Mouse (Mus musculus) lung, postnatal 36 days (tissue): ENCODE data around the gene Pcbp4.

Experiments used
- DNase-seq: peaks from one replicate; pipeline ENCODE4 v3.0.0; 2022; ENCODE audit warnings: mixed read lengths

The Pcbp4 gene

DNA sequence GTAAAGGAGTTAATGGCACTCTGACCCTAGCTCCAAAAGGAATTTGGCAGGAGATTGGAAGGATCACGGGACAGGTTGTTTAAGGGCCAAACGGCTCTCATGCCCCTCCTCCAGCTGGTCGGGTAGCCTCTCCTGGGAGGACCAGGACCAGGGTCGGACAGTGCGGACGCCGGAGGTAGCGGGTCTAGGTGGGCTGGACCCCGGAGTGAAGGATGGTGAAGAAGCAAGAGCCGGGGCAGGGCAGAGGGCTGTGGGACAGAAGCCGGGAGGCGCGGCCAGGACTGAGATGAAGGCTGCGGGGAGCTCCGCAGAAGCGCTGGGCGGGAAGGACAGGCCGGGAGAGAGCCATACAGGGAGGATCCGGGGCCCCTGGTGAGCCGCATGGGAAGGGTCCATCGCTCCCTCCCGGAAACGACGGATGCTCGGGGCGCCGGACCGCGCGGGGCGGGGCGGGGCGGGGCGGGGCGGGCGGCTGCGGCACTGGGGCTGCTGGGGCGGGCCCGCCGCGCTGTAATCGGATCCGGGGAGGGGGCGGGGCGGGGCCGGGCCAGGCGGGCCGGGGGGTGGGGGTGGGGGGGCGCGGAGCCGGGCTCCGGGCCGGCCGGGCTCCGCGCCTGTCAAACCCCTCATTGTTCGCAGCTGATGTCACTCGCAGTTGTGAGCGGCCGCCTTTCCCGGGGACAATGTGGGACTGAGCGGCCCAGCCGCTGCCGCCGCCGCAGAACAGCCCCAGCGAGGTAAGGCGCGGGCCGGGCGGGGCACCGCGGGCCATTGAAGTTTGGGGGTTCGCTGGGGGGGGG lies at the start of gene Pcbp4:
TSS of gene Pcbp4 (plus strand) at position 21 of the 800 bp plus-strand sequence.
- peak; percentile 60 for DNase-seq

DNA sequence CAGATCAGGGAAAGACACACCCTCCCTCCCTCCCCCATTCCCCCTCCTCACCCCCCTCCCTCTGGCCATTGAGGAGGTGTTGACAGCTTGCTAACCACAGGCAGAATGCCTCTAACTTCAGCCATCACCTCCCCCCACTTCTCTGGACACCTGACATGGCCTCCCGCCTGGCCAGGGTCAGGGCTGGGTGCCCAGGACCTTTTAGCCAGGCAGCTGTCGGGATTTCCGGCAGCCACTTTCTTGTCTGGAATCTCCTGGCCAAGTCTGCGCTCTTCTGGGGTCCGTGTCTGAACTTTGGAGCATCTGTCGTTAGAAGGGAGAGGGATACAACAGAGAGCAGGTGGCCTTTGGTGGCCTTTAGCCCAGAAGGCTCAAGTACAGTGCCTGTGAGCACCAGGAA lies 47.8 kb upstream of the Pcbp4 start:
- peak; percentile 74 for DNase-seq

DNA sequence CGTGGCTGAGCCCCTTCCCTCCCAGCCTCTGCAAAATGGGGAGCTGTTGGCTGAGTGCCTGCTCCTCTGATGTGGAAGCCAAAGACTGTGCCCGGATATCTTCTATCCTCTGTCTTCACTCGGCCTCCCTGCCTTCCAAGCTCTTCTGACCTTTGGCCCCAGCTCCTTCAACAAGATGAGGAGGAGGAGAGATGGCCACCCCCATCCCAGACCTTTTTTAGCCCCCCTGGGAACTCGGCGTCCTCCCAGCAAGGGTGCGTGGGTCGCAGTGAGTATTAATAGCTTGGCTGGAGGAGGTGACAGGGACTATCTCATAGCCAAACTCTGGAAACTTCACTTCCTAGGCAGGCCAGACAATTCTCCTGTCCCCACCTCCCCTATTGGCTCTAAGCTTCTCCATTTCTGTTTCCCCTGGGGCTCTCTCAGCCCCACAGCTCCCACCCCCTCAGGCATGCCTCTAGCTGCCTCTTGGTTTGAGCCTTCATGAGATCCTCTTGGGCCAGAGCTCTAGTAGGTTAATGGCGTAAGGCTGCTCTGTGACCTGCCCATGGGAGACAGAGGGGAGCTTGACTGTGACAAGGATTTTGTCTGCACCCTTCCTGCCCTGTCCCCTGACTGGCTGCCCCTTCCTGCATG lies 46.5 kb upstream of the Pcbp4 start:
- peak; percentile 69 for DNase-seq

DNA sequence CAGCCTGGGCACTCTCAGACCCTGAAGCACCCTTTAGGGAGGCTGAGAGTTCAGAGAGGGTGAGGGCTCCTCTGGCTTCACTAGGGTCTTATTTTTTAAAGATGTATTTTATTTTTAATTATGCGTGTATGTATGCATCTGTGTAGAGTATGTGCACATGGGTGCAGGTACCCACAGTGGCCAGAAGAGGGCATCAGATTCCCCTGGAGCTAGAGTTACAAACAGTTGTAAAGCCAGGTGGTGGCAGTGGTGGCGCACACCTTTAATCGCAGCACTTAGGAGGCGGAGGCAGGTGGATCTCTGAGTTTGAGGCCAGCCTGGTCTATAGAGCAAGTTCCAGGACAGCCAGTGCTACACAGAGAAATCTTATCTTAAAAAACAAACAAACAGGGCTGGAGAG lies 44.0 kb upstream of the Pcbp4 start:
- DNase-seq, result no peak

DNA sequence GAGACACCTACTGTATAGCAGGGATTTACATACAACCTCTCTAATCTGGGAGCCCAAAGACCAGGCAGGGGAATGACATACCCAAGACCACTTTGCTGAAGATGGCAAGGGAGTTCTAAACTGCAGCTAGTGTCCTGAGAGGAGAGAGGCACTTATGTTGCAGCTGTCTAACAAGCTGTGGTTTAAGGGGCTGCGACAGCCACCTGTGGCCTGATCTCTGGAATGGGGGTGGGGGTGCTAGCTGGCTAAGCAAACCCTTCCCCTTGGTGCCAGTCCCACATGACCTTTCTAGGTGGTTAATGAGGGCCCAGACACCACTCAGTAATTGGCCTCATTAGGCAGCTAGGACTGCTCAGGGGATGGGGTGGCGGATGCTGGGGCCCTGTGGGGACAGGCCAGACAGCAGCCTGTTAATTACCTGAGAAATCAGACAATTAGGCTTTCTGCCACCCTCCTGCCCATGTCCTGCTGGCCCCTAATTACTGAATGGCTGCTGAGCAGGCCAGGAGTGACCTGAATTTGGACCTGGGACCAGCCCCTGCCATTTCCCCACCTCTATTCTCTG lies 42.9 kb upstream of the Pcbp4 start:
- DNase-seq, result no peak

DNA sequence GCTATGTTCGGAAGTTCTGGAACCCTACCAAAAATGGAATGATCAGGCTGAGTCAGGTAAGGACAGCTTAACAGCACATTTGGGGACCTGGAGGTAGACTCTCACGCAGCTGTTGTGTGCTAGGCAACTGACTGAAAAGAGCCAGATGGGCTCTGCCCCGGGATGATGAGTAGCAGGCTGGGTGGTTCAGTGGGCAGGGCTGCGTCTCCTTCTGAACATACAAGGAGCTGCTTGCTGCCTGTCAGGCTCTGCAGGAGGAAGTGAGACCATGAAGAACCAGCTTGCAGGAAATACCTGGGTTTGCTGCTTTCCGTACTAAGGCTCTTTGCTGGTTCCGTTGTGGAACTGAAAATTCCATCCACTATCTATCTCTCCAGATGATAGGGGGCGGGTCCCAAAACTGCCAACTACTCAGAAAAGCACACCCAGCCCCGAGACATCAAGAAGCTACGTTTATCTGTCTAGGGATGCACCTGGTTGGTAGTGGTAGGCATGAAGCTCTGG lies 41.9 kb upstream of the Pcbp4 start:
- DNase-seq, result no peak

DNA sequence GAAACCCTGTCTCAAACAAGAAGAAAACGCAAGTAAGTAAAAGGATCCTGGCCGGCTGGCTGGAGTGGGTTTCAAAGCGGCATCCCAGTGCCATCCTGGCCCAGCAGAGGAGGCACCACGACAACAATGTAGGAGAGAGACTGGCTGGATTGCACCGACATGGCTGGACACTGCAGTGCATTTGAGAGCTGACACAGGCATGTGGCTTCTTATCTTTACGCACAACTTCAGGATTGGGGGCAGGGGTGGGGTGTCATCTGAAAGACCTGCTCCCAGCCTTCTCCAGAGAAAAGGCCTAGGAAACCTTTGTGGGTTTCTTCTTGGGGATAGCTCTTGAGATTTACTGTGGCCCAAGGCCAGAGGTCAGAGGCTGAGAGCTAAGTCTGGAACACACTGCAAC lies 41.4 kb upstream of the Pcbp4 start:
- no peak for DNase-seq

DNA sequence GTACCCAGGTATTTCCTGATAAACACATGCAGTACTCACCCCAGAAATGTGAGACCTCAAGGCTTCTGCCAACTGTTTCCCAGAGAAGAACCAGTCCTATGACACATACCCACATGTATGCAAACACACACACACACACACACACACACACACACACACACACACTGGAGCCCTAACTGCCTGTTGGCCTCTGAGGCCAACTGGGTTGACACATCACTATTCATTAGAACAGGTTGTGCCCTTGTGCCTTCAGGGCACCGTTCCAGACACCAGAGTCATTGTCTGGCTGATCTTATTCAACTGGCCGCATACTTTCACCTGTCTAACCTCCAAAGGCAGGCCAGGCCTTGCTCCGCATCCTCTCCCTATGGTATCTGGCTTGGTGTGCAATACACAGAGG lies 40.9 kb upstream of the Pcbp4 start:
- DNase-seq, result no peak

DNA sequence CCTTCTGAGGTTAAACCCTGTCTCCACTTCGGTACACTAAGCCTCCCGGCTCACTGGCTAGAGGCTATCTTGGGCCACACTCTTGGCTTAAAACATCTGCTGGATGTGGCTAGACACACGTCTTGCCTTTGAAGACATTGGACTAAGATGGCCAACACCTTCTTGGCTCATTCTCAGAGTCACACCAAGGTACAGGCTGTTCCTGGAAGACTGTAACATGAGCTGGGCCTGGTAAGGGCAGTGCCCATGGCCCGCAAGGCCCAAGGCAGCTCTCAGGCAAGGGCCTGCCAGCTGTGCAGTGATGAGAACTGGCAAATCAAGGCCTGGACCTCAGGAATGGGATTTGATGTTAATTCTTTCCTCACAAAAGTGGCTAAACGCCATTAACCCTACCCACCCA lies 39.5 kb upstream of the Pcbp4 start:
- no peak for DNase-seq

DNA sequence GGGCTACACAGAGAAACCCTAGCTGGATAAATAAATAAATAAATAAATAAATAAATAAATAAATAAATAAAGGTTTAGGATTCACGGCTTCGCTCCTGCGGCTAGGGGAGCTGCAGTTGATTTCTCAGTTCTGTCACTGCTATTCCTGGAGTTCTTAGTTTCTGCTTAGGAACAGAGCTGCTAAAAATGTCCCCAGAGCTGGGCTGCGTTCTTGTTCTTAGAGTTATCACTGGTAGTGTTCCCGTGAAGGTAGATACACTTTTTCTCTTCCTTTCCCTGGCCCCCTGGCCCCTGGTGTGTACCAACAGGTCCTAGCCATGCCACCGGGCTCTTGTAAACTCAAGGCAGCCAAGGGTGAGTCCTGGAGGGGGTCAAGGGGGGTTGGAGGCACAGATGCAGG lies 36.3 kb upstream of the Pcbp4 start:
- DNase-seq, result no peak

DNA sequence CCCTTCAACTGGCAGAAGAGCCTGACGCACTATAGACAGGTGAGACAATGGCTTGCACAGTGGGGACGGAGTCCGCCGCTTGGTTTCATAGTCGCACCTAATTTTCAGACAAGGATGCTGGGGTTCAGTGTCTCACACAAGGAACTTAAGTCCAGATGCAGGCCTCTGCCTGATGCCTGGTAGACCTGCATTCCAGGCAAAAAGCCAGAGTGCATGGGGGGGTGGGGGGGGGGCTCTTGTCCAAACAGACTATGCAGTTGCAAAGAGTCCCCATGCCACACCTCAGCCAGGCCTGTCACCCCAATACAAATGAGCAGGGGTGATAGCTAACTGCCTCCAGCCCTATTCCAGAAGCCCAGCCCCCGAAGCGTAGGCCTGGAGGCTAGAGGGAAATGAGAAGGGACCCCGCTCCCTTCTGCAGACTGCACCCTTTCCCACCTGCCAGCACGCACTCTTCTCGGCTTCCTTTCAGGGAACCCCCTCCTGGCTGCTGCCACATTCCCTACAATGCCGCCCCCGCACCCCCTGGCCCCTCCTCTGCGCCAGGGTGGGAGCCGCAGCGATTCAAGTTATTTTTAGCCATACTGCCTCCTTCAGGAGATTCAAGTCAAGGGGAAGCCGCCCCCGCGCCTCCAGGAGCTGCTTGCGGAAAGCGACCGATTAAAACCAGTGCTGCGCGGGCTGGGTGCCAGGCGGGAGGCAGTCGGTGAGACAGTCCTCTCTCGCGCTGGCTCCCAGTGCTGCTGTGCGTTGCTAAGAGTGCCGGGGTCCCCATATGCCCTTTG lies 35.1 kb upstream of the Pcbp4 start:
- peak; percentile 84 for DNase-seq

DNA sequence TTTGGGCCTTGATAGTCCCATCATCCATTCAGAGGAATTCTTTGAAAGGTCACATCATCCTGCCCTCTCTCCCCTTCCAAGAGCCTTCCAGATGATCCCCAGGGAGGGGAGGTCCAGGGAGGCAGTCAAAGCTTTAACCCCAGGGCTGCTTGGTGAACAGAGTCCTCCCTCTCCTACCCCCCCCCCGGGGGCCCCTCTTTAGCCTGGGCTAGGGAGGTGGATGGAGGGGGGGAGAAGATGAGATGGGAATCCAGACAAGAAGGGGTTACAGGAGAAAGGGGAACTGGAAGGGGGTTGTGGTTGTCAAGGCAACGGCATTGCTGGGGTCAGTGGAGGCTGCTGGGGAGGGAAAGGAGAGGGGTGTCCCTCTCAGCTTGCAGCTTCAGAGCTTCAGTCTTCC lies 32.5 kb upstream of the Pcbp4 start:
- DNase-seq, result no peak

DNA sequence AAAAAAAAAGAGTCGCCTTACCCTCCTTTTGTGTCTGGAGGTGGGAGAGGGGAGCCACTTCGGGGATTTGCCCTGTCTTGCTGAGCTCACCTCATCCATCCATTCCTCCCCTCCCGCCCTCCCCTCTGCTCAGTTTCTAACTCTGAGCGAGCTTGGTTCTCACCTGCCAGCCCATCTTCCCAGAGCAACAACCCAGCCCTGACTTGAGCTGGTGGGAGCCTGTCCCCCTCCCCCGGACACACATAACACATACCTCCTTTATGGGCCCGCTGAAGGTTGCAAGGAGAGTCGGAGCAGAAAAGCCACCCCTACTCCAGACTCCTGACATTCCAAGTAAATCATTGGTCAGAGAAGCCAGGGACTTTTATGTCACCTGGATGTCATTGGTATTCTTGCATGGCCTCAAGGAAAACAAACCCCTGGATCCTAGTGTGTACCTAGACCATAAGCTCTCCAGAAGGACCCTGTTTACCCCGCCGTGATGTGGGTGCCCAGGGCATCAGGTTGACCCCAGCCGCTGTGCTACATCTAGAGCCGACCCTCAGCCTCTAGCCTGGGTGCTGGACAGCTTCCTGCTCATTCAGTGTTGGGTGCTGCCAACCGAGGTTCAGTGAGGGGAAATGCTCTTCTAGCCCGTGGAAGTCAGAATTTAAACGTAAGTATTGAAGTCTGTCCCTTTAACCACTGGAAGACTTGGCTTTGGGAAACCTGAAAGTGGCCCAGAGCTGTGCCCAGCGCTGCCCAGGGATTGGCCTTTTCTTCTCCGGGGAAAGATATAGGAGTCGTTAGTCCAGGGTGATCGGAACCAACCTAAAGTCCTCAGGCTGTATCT lies 31.8 kb upstream of the Pcbp4 start:
- DNase-seq, result no peak

DNA sequence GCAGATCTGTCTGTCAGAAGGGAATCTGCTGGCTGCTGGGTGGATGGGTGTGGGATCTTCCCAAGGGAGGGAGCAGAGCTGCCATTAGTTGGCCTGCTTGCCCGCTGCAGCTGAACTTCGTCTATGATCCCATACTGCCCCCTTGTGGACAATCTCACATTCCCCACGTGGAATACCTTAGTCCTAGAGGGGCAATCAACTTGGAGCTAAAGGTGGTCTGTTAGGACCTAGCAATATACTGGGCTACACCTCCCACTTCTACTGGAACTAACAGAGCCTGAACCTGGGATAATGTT lies 31.3 kb upstream of the Pcbp4 start:
- peak; percentile 96 for DNase-seq

DNA sequence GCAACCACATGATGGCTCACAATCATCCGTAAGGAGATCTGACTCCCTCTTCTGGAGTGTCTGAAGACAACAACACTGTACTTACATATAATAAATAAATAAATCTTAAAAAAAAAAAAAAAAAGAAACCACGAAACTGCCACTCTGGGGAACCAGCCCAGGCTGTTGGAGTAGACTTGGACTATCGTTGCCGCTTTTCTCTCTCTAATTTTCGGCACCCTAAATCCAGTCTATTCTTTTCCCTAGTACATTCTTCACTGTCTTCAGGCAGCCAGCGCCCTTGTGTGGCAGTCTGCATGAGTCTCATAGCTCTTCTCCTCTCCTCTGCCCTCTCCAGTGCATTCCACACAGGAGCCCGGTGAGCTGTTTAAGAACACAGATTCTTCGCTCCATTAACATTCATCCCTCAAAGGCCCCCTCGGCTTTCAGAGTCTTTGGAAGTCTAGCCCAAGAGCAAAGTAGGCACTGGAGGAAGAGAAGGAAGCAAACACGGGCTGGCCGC lies 24.3 kb upstream of the Pcbp4 start:
- no peak for DNase-seq

DNA sequence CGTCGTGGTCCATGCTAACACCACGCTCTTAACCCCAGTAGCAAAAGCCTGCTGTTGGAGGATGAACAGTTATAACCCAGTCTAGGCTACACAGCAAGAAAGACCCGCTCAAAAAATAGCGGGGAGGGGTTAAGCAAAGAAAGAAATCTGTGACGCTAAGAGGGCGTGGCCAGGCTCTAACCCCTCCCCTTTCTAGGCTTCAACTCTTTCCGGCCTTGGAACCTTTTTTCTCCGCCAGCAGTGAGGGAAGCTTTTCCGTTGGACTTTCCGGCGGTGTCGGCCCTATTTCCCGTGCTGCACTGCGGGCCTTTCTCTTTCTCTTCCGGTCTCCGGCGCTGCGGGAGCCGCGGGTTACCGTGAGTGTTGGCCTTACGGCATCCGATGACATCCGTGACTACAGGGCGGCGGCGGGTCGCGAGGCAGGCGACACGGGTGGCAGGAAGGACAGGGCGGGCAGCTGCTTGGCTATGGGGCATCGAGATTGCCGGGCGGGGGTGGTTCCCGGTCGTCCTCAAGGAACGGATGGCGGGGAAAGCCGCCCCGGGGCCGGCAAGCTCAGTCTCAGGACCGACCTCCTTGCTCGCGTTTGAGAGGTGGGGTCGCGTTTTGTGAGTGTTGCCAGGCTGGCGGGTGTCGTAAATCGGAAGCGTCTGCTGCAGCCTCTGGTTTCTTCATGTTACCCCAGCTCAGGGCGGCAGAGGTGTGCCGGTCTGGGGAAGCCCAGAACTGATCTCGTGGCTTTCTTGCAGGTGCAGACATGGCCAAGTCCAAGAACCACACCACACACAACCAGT lies 23.7 kb upstream of the Pcbp4 start, which contains the start of gene Rpl29:
TSS of gene Rpl29 (plus strand) at position 234 of the 794 bp plus-strand sequence.
- peak; percentile 97 for DNase-seq

DNA sequence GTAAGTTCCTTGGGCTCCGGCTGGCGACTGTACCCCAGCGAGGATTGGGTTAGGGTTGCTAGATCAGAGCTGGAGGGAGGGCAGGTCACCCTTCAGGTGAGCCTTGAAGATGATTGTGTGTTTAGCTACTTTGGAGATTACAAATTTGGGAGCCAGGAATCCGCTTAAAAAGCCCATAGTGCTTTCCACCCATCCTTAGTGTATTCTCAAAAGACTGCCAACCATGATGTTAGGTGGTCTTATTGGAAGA lies 23.2 kb upstream of the Pcbp4 start:
- no peak for DNase-seq

DNA sequence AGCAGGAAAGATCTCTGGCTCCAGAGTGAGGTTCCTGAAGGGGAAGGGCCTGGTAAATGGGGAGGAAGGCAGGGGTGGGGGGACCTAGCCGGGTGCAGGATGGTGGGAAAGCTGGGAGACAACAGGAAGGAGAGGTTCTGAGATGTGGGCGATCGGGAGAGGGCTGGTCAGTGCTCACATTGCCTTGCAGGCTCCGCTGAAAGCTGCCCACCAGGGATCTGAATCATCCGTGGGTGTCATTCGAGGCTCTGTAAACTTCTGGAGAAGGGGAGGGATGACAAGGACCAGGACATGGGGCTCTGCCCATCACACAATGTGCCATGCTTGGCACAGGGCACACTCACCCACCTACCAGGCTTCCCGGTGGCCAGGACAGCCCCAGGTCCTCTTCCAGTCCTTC lies 19.7 kb upstream of the Pcbp4 start:
- no peak for DNase-seq

DNA sequence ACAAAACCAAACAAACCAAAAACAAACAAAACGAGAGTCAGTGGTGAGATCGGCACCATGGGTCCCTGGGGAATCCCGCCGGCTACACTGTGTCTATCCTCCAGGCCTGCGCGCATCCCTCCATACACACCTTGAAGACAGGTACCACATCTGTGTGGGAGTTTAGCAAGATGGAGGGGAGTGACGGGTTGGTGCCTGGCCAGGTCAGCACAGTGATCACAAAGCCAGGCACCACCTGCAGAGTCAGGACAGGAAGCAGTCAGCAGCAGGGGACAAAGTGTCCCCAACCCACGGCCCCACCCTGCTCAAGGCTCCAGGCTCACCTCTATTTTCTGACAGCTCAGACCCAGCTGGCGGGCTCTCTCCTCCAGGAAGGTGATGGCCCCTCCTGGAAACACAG lies 16.5 kb upstream of the Pcbp4 start:
- no peak for DNase-seq

DNA sequence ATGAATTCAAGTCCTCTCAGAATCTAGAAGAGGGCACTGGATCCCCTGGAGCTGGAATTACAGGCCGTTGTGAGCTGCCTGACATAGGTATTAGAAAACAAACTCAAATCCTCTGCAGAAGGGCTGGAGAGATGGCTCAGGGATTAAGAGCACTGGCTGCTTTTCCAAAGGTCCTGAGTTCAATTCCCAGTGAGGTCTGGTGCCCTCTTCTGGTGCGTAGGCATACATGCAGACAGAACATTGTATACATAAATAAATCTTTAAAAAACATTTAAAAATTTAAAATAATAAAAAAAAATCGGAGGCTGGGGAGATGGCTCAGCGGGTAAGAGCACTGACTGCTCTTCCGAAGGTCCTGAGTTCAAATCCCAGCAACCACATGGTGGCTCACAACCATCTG lies 10.4 kb upstream of the Pcbp4 start:
- no peak for DNase-seq

DNA sequence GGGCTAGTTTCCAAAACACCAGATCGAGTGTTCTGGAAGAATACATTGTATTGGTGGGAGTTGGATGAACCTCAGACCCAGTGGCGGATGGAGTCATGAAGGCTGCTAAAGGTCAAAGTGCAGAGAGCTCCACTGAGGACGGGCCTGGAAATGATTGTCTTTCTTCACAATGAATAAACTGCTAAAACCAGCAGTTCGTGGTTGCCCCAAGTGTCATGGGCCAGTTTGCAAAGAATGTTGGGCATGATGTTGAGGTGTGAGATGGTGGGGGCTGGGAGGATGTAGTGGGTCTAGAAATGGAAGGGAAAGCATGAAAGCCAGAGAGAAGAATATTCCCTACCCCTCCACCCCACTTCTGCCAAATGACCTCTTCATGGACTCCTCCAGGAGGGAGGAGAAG lies 8.3 kb upstream of the Pcbp4 start:
- no peak for DNase-seq

DNA sequence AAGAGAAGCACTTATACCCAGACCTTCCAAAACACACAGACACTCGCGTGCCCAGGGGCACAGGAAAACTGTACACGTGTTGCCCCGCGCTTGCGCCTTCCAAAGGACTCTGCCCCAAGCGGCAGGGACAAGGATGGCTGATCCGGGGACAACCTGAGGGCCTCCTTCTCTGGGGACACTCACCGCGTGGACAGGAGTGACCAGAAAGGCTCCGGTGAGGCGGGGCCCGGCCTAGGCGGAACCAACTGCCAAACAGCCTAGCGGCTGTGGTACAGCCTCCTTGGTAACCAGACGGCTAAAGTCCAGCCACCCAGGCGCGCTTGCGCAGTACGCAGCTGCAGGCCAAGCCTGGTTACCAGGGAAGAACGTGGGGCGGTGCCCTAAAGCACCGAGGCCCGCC lies 5.7 kb upstream of the Pcbp4 start, which contains the start of the genes Abhd14b and Abhd14a:
TSS of gene Abhd14b (plus strand) at position 112 of the 400 bp plus-strand sequence.
TSS of gene Abhd14a (minus strand) at position 331 of the 400 bp plus-strand sequence.
- DNase-seq, result peak; percentile 98
